Mouse (Mus musculus) liver, embryonic 14.5 days (tissue): ENCODE data around the gene Cpsf6. TPM values are rescaled to one million over a fixed set of nuclear protein-coding genes. Genes with fewer than 3 reads are reported as not detected.

Source experiments
- ATAC-seq: fragments of 200-750 bp; cut with Nextera tagmentation; 2 replicates; pipeline ENCODE4 v1.8.0; 2017; ENCODE audit warnings: moderate number of reproducible peaks, mild to moderate bottlenecking, moderate library complexity; ENCODE audit not compliant: insufficient read depth
- DNase-seq, 3 experiments: peaks; one replicate each; pipeline ENCODE4 v3.0.0-alpha.2; 2012 to 2013; ENCODE audit warnings: low read depth in 3 of 3, low spot score in 3 of 3
- H3K27ac ChIP-seq: fragments of 300-500 bp; sonication (generic); 2 replicates; pipeline ENCODE4 v1.5.1; 2014; ENCODE audit warnings: moderate library complexity, mild to moderate bottlenecking, control low read depth, inconsistent platforms
- H3K27me3 ChIP-seq: fragments of 300-500 bp; sonication (generic); 2 replicates; pipeline ENCODE4 v1.6.1; 2014; ENCODE audit warnings: mild to moderate bottlenecking, low read length, moderate library complexity; ENCODE audit not compliant: control insufficient read depth, insufficient read depth
- H3K36me3 ChIP-seq: fragments of 300-500 bp; sonication (generic); replicated peaks from 2 replicates; pipeline ENCODE4 v1.6.1; 2014; ENCODE audit warnings: low read depth; ENCODE audit not compliant: control insufficient read depth, insufficient read depth
- H3K4me1 ChIP-seq, 2 experiments: fragments of 200-500 bp in 1 of 2; fragments of 300-500 bp in 1 of 2; sonication (generic) in 1 of 2; replicated peaks; 2 replicates each; pipeline ENCODE4 v1.6.1; 2012 to 2014; ENCODE audit warnings: antibody characterized with exemption in 1 of 2, inconsistent platforms in 1 of 2, low read length in 1 of 2; ENCODE audit not compliant: control insufficient read depth in 2 of 2, insufficient read depth in 2 of 2
- H3K4me2 ChIP-seq: fragments of 300-500 bp; sonication (generic); 2 replicates; pipeline ENCODE4 v1.6.1; 2014; ENCODE audit warnings: low read depth, mild to moderate bottlenecking, control low read depth, moderate library complexity
- H3K4me3 ChIP-seq, 2 experiments: fragments of 200-500 bp in 1 of 2; fragments of 300-500 bp in 1 of 2; sonication (generic) in 1 of 2; 2 replicates each; pipeline ENCODE4 v1.5.1; 2012 to 2014; ENCODE audit warnings: low read depth in 2 of 2, low read length in 2 of 2, mild to moderate bottlenecking in 2 of 2, control low read depth in 1 of 2, inconsistent platforms in 1 of 2, moderate library complexity in 1 of 2; ENCODE audit not compliant: insufficient read depth in 1 of 2
- H3K9ac ChIP-seq: fragments of 300-500 bp; sonication (generic); replicated peaks from 2 replicates; pipeline ENCODE4 v1.6.1; 2014; ENCODE audit warnings: mild to moderate bottlenecking, control low read depth, moderate library complexity
- H3K9me3 ChIP-seq: fragments of 300-500 bp; sonication (generic); 2 replicates; pipeline ENCODE4 v1.6.1; 2016; ENCODE audit warnings: low read length, mixed read lengths; ENCODE audit not compliant: control insufficient read depth
- CTCF ChIP-seq: IDR thresholded peaks from 2 replicates; pipeline ENCODE4 v1.5.1; 2016; ENCODE audit warnings: antibody characterized with exemption, low read depth, control low read depth
- EP300 ChIP-seq: IDR thresholded peaks from 2 replicates; pipeline ENCODE4 v1.6.1; 2016; ENCODE audit warnings: antibody characterized with exemption, low read depth
- WGBS: fragments of 180-500 bp; shearing (Covaris S2); extraction: QIAGEN DNeasy Blood & Tissue Kit; methylation state at CpG from one replicate; pipeline ENCODE4 v1.1.7; 2014; ENCODE audit not compliant: insufficient replicate concordance; 5-methylcytosine and 5-hydroxymethylcytosine counted together
- polyA plus RNA-seq, 2 experiments: library from polyadenylated mRNA; depleted of rRNA in 1 of 2; stranded (reverse) in 1 of 2; unstranded in 1 of 2; fragments of >200 nt; fragmentation: Nextera tagmentation in 1 of 2; extraction: Ambion mirVana in 1 of 2; gene quantifications; 2 replicates each; pipeline versions ENCODE4 v1.2.1 to v1.2.3; 2012 to 2014

Cpsf6 gene
- polyA plus RNA-seq (2012; rRNA removed), result 22.8 and 27.5 TPM in 2 replicates
- 51.7 and 54.5 TPM in 2 replicates for polyA plus RNA-seq (2014; fragmentation: Nextera tagmentation; extraction: Ambion mirVana)

DNA sequence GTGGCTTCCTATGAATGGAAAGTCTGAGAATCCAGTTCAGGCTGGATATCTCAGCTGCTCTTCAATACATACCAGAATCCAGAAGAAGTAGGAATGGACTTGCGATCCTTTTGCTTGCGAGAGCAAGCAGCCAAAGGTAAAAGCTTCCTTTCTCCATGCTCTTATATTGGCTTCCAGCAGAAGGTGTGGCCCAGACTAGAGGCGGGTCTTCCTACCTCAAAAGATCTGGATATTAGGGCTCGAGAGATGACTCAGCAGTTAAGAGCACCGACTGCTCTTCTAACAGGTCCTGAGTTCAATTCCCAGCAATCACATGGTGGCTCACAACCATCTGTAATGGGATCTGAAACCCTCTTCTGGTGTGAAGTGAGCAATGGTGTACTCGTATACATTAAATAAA is at the start of gene Cpsf6:
Cpsf6 (minus strand) TSS at position 108 of the 400 bp plus-strand sequence.
- Histone ChIP-seq H3K9ac (no peak within 1 kb of the TSS), H3K4me1 (peaks cover 9 to 11% of the 10 kb centered on the region in 2 experiments), H3K27ac (no peak within 1 kb of the TSS), H3K4me3 (no peak within 1 kb of the TSS), H3K9me3 (no peaks in the 10 kb centered on the region), H3K36me3 (no peaks in the 10 kb centered on the region), H3K27me3 (no peaks in the 10 kb centered on the region), H3K4me2 (no peak within 1 kb of the TSS)
- TF ChIP-seq EP300, result no peak
- TF ChIP-seq CTCF, result no peak
- no peak for DNase-seq
- WGBS, result 42% methylated on average over 6 of the region's 6 CpGs
- no peak for ATAC-seq

DNA sequence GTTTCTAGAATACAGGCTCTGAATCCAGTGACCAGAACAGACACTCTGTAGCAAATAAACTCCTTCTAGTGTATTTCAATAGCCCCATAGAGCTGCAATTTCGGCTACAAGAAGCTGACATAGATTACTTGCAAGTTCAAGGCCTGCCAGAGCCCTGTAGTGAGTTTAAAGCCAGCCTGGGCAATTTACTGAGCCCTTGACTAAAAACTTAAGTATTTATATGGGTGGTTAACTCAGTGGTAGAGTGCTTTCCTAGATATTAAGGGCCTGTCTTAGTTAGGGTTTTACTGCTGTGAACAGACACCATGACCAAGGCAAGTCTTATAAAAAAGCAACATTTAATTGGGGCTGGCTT is 46.8 kb upstream of the Cpsf6 start:
- H3K9ac ChIP-seq, result no peak overlapping the region
- 50% methylated on average over 1 of the region's 1 CpGs for WGBS
- no peak overlapping the region for H3K4me2 ChIP-seq
- 0 out of 4 replicates have a peak, but pooled peaks cover 0 to 3% of the 10 kb centered on the region in 2 experiments for H3K4me1 ChIP-seq
- no peak overlapping the region for H3K27ac ChIP-seq
- ATAC-seq (no peak), DNase-seq (no peak)
- no peak overlapping the region for H3K4me3 ChIP-seq
- no peaks in the 10 kb centered on the region for H3K9me3 ChIP-seq
- H3K36me3 ChIP-seq, result no peaks in the 10 kb centered on the region
- no peaks in the 10 kb centered on the region for H3K27me3 ChIP-seq
- no peak for TF ChIP-seq CTCF
- no peak for TF ChIP-seq EP300

- no peaks in the 10 kb centered on the region for H3K27me3 ChIP-seq
- WGBS, result 57% methylated on average over 11 of the region's 11 CpGs
- H3K9ac ChIP-seq, result no peak overlapping the region
- ATAC-seq (no peak), DNase-seq (no peak)
- 0 out of 4 replicates have a peak, but pooled peaks cover 0 to 3% of the 10 kb centered on the region in 2 experiments for H3K4me1 ChIP-seq
- TF ChIP-seq CTCF, result no peak
- no peak for TF ChIP-seq EP300
- H3K4me3 ChIP-seq, result no peak overlapping the region
- no peaks in the 10 kb centered on the region for H3K9me3 ChIP-seq
- H3K27ac ChIP-seq, result no peak overlapping the region
- H3K4me2 ChIP-seq, result no peak overlapping the region
- no peaks in the 10 kb centered on the region for H3K36me3 ChIP-seq
Measured at GRCm38 (mm10) chr10:117425907-117426614, 46.2 kb upstream of the Cpsf6 start.

- 75% methylated on average over 5 of the region's 5 CpGs for WGBS
- ATAC-seq (no peak), DNase-seq (no peak)
- no peak overlapping the region for H3K27ac ChIP-seq
- H3K27me3 ChIP-seq, result no peaks in the 10 kb centered on the region
- TF ChIP-seq EP300 (no peak), CTCF (no peak)
- no peaks in the 10 kb centered on the region for H3K9me3 ChIP-seq
- H3K36me3 ChIP-seq, result no peaks in the 10 kb centered on the region
- no peak overlapping the region for H3K9ac ChIP-seq
- no peak overlapping the region for H3K4me3 ChIP-seq
- 0 out of 4 replicates have a peak, but pooled peaks cover 0 to 3% of the 10 kb centered on the region in 2 experiments for H3K4me1 ChIP-seq
- no peak overlapping the region for H3K4me2 ChIP-seq
Measured at GRCm38 (mm10) chr10:117425013-117425412, 45.2 kb upstream of the Cpsf6 start.

- no peak for TF ChIP-seq CTCF
- no peak for TF ChIP-seq EP300
- Histone ChIP-seq H3K36me3 (no peaks in the 10 kb centered on the region), H3K27me3 (no peaks in the 10 kb centered on the region), H3K4me1 (0 out of 4 replicates have a peak, but pooled peaks cover 0 to 3% of the 10 kb centered on the region in 2 experiments), H3K4me3 (no peak overlapping the region), H3K9me3 (no peaks in the 10 kb centered on the region), H3K9ac (no peak overlapping the region), H3K4me2 (no peak overlapping the region), H3K27ac (no peak overlapping the region)
- WGBS, result 33% methylated on average over 3 of the region's 3 CpGs
- DNase-seq (no peak), ATAC-seq (no peak)
Measured at GRCm38 (mm10) chr10:117424146-117424905, 44.5 kb upstream of the Cpsf6 start.
